Mouse (Mus musculus): ENCODE measurements around the gene Ankrd10.

DNA sequence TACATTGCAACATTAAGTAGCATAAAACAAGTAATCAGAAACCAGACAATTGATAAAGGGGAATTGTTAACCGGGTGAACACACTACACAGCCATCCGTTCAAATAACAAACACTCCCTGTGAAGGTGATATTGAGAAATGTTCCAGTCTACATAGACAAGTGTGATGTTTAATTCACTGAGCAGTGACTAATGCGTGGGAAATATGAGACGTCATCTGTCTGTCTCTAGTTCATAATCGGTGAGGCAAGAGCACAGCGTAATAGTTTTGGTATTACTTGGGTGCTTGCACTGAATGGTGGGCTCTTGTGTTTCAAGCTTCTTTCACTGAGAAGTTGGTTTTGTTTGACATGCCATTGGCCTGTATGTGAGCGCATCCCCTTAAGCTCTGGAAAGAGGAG, 2.0 kb upstream of the Ankrd10 start:
- TF ChIP-seq CTCF (conservative IDR thresholded peaks at IDR 0.05; ENCODE audit: insufficient read depth, insufficient read length, low read depth, low read length) (no peak), POLR2A (IDR thresholded peaks at IDR 0.05; ENCODE audit: low read depth, low read length) (no peak)

Data from kidney, adult 2 months (tissue).